Mouse (Mus musculus) cerebellum, adult 2 months (tissue): ENCODE measurements at regions not wholly inside any gene's neighbourhood (a gene's known extent, or its start where the extent isn't known, plus 50 kb on each side); places are given as distances from the start of the nearest gene placed in this dataset.

Source experiments
- CTCF ChIP-seq: fragments of 200-500 bp; IDR thresholded peaks from 2 replicates; pipeline ENCODE4 v1.5.1; 2011; ENCODE audit warnings: low read depth, mild to moderate bottlenecking, control low read depth, low read length, moderate library complexity, borderline replicate concordance; ENCODE audit not compliant: insufficient read depth
- POLR2A ChIP-seq: fragments of 200-500 bp; IDR thresholded peaks from 2 replicates; pipeline ENCODE4 v1.6.1; 2011; ENCODE audit warnings: low read length, control low read depth, borderline replicate concordance; ENCODE audit not compliant: insufficient read depth

DNA sequence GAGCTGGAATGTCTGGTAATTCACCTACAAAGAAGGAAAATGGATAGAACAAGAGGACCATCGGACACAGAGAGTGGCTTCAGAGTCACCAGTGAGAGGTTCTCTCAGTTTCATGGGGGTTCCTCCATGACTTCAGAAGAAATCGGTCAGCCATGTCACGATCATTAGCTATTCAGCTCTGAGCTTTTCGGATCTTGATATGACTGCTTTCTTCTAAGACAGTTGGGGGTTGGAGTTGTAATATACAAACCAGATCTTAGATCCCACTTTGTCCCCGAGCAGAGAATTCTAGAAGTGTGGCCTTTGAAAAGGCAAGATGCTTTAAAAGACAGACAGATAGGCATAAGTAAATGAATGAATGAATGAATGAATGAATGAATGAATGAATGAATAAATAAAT is 76.9 kb upstream of the Syt13 start:
- no peak for TF ChIP-seq CTCF
- no peak for TF ChIP-seq POLR2A
